Mouse (Mus musculus): ENCODE measurements around the gene Eif4a1.
"Not testable (repeated sequence)": the region's sequence is repeated elsewhere in the genome, so short reads cannot be mapped to it uniquely, and the experiment has no call there.

GRCm38 (mm10) chr11:69703381-69703780, 31.2 kb upstream of the Eif4a1 start:
- TF ChIP-seq CTCF (IDR thresholded peaks at IDR 0.05; ENCODE audit: borderline replicate concordance, insufficient read depth, low read depth, low read length); POLR2A (IDR thresholded peaks at IDR 0.05; ENCODE audit: borderline replicate concordance, insufficient read depth, low read length): not testable (repeated sequence)
